Mouse (Mus musculus) heart, adult 9 months (tissue): ENCODE measurements around the gene Top3b.
A peak's percentile ranks its signal among the peaks of the same experiment; 100 is the strongest.
"Not testable (repeated sequence)": the region's sequence is repeated elsewhere in the genome, so short reads cannot be mapped to it uniquely, and the experiment has no call there.

ENCODE experiments used
- DNase-seq, 2 experiments: peaks; one replicate each; pipeline ENCODE4 v3.0.0; 2022; ENCODE audit warnings: low spot score in 2 of 2

Gene Top3b

DNA sequence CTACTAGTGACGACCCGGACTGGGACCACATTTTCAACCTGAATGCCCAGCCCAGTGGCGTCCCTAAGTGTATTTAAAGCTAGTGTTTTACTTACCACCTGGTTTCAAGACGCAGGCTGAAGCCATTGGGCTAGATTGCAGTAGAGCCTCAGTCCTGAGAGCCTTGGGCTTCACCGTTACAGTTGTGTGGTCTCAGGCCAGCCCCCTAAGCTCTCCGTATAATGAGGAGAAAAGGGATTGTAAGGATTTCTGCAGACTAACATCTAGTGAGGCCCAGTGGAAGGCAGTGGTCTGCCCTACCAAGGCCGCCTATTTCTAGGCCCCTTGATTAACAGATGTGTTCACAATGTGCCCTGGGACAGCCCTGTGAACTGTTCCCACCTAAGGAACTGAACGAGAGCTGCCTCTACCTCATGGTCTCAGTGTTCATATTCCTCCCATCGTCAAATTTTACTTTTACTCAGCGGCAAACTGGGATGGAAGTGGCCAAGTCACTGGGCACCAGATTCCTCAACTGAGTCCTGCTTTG lies 26.6 kb downstream of the Top3b start:
- no peak for DNase-seq

DNA sequence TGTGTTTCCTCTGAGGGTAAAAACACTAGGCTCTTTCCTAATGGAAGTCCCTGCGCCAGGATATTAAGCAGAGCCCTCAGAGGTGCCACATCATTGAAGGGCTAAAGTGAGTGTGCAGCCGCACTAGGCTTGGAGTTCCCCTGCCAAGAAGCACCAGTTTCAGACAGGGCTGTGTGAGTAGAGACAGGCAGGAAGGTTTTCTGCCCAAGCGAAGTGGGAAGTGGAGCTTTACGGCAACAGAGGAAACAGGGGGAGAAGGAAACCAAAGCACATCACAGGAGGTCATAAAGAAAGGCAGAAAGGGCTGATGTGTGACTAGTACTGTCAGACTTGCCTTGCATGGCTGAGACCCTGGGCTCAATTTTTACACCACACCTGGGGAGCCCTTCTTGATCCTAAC lies 31.8 kb downstream of the Top3b start:
- DNase-seq = no peak

DNA sequence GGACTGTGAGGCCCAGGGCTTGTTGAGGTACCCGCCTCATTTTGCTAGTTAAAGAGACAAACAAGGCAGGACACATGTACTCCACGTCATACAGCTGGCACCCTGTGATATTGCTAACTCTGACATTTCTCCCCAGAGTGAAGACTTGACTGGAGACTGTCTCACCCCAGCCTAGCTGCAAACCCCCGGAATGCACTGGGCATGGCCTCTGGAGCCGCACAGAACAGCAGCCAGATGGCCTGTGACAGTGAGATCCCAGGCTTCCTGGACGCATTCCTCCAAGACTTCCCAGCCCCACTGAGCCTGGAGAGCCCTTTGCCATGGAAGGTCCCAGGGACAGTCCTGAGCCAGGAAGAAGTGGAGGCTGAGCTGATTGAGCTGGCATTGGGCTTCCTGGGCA lies 32.7 kb downstream of the Top3b start:
- DNase-seq = no peak

DNA sequence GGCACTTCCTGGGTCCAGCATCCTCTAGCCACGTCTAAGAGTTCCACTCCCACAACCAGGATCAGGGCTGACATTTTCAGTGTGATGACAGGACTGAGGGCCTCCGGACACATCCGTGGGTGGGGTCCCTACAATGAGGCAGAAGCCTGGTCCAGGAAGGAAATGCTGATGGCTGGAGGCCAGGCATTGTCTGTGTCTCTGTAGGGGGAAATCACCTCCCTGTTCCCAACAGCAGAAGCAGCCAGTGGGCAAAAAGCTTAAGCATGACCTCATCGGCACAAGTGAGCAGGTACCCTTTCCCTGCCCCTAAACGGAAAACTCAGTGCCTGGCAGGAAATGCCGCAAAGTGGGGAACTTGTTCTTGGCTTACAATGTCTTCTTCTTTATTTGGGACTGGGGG lies 37.3 kb downstream of the Top3b start:
- DNase-seq = peak; percentile 89 to 95

DNA sequence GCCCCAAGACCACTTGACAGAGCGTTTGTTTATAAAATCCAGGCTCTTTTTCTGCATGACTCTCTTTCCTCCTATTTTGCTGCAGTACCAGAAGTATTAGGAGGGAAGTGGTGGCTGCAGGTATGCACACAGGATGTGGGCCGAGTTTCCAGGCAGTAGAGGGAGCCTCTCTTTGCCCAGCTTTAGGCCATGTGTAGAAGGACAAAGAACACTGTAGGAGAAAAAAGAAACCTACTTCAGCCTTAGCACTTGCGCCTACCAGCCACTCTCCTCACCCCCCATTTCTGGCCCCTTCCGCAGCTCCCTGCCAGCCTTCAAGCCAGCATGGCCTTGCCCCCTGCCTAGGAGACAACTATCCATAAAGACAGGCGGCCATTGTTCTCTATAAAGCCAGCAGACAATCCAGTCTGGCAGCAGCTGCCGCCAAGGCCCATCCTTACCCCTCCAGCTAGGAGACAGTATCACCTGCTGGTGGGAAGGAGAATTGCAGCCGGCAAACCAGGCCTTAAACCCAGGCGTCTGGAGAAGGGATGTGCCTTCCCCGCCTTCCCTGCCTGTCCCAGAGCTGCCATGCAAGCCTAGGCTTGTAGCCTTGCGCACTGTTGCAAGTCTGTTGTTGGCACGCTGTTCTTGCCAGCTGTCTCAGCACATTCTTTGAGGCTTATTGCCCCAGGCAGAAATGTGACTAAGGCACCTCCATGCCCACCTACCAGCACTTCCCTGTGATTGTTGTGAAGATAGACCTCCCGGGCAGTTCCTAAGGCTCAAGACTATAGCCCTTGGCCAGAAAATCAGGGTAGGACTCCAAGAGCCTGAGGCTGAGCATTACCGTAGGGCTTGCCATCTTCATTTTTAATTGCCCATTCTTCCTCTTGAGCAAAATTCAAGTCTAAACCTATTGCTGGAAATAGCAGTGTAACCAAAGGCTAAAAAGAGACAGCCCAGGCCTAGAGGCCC lies 41.4 kb downstream of the Top3b start:
- peak; percentile 72 to 75 for DNase-seq

DNA sequence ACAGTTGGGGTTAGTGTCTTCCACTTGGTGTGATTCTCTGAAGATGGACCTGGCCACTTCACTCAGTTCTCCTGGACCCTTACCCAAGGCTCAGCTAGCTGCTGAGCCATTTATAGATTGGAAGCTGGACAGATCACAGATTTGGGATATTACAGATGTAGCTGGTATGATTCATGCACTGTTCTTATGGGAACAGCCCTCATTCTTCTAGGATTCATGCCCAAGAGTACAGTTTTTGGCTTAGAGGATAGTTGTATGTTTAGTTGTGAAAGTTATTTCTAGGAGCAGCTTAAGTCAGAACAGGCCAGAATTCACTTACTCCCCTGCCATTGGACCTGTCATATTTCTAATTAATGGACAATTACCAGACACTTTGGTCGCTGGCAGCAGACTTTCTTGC lies 42.9 kb downstream of the Top3b start:
- no peak for DNase-seq

DNA sequence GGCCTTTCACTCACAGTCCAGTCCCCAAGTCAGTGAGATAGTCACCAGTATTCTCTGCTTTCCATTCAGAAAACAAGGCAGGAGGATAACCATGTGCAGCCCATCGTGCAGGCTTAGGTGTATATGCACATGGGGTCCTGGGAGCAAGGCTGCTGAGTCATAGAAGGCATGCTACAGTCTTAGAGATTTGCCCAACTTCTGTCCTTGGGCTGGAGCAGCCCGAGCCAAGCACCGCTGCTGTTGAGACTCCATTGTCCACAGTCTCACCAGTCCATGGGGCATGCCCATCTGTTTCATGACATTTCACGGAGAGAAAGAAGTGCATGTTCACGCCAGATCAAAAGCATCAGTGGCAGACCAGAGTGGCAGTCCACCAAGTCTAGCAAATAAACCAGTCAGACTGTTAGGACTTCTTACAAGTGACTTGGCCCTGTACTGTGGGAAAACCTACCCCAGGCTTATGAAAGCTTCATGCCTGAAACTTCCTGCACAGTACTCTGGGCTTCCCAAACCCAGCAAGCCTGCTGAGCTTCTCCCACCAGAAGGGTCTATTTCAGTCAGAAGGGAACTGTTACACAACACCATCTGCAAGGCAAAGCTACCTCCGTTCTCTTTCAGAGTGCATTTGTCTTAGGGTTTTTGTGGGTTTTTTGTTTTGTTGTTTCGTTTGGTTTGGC lies 48.0 kb downstream of the Top3b start:
- no peak for DNase-seq

DNA sequence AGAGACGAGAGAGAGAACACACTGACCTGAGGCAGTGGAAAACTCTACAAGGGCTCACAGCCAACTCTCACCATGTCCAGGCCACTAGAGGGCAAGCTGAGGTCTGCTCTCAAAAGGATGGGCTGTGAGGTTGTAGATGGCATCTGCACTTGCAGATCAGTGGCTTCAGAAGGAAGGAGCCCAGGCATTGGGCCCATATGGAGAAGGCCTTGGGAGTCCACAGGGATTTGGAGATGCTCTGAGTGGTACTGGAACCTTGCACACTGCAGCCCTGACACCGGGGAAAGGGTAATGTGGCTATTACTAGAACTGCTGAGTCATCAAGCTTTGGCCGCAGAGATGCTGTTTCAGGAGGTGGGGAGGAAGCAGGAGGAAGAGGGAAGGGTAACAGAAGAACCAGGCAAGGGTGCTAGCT lies 50.5 kb downstream of the Top3b start:
- peak in 1 of 2 experiments; percentile 38 for DNase-seq

DNA sequence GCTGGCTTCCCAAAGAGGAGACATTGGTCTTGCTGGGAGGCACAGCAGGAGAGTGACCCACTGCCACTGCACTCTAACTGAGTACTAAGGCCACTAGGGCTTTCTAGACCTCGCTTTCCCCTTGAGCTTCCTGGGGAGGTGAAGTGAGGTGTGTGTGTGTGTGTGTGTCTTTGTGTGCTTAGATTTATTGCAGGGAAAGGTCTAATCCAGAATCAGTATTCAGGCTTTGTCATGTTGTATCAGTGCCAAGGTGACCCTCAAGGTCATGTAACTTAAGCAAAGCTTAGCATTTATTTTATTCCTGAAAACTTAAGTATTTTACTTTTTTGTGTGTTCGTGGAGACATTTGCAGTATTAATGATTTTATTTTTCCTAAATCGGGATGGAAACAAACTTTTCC lies 53.9 kb downstream of the Top3b start:
- no peak for DNase-seq

DNA sequence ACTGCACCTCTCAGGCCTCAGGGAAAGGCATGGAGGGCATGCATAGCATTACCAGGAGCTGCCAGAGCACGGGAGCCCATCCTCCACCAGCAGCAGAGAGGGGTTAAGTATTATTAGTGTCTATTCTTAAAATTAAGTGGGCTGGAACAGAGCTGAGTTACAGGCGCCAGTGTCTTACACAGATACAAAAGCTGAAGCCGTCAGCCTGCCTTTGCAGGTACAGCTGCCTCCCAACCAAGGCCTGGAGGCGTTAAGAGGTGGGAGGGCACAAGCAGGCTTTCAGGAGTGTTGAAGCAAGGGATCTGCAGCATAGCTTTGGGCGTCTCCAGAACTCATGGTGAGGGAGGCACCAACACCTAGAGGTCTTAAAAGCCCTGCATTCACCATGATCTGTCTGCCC lies 56.0 kb downstream of the Top3b start:
- no peak for DNase-seq

DNA sequence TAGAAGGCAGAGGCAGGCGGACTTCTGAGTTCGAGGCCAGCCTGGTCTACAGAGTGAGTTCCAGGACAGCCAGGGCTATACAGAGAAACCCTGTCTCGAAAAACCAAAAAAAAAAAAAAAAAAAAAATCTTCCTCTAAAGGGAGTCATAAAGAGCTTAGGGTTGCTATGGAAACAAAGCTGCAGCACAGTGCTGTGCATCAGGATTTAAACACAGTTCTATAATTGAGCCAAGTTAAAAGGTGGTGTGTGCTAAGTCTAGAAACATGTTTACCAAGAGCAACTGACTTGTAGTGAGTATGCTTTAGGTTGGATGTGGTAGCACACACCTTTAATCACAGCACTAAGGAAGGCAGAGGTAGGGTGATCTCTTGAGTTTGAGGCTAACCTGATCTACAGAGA lies 58.4 kb downstream of the Top3b start:
- not testable (repeated sequence) for DNase-seq

DNA sequence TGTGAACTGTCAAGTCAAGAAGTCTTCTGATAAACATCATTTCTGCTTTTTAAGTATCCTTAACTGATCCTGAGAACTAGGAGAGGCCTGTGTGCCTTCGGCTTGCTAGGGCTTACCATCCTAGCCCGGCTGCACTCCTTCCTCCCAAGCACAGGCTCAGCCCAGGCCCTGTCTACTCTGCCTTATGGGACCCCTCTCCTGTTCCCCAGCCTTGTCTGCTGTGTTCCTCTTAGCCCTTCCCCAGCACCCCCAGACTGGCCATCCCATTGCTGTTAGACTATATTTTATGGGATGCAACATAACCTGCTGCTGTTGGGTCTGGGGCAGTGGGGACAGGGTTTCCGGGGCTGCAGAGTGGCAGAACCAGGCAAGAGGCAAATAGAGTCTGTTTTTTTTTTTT lies 59.8 kb downstream of the Top3b start:
- no peak for DNase-seq

DNA sequence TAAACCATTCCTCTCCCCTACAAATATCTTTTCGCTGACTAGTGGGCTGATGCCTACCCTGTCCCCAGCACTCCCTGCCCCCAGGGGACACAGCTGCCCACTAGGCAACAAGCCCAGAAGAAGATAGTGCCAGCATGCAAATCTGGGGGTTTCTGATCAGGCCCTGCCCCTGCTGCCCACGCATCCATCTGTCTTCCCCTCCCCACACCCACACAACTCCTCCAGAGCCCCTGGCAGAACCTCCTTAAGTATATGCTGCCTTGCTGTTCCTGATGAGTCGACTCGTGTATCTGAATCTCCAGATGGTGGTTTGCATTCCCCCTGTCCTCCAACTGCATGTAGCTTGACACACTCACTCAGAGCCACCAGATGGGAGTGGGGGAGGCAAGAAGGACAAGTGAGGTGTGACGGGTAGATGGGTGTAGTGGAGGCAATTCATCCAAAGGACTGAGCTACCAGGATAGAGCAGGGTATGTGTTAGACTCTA lies 60.3 kb downstream of the Top3b start:
- no peak for DNase-seq

DNA sequence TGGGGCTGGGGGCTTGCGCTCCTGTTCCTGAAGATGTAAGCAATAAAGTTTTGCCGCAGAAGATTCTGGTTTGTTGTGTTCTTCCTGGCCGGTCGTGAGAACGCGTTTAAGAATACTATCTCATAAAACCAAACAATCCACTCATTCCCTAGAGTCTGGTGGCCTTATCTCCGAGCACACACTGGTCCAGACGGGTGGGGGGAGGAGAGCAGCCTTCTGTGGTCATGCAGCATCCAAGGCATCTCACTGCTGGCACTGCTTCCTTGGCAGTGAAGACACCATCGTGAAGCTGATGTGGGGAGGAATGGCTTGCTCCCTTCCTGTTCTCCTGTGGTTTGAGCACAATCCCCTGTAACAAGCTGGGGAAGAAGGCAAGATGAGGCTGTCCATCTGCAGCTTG lies 69.0 kb downstream of the Top3b start:
- DNase-seq = no peak

DNA sequence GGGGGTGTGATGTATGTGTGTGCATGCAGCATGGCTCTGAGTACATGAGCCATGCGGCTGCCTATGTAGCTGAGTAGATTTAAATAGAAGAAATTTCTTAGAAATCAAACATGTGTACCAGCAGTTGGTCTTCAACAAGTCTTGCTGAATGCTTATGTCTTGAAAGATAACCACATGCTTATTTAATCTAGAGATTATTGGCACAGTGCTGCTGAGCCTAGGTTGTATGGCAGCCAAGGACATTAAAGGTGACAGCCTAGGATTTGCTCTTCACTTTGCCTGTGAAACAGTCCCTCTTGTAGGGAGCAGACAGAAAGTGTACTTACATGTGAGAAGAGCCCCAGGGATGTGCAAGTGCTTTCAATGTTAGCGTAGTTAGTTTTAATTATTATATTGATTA lies 70.5 kb downstream of the Top3b start:
- no peak for DNase-seq
